Mouse (Mus musculus) gastrocnemius, postnatal 25 days (tissue): ENCODE results near the gene Nfkbie. TPM values are rescaled to one million over a fixed set of nuclear protein-coding genes. Genes with fewer than 3 reads are reported as not detected.

Experiments used
- DNase-seq: peaks from one replicate; pipeline ENCODE4 v3.0.0; 2022
- total RNA-seq, 2 experiments: library from RNA; stranded (reverse); gene quantifications; 1 replicate in 1 of 2; 2 replicates in 1 of 2; pipeline ENCODE4 v1.2.3; 2021

Gene Nfkbie
- total RNA-seq, 2 experiments from 2014 or later = 0.48 to 0.69 TPM

GRCm38 (mm10) chr17:45559732-45560525, 4.4 kb downstream of the Nfkbie start:
- no peak for DNase-seq

DNA sequence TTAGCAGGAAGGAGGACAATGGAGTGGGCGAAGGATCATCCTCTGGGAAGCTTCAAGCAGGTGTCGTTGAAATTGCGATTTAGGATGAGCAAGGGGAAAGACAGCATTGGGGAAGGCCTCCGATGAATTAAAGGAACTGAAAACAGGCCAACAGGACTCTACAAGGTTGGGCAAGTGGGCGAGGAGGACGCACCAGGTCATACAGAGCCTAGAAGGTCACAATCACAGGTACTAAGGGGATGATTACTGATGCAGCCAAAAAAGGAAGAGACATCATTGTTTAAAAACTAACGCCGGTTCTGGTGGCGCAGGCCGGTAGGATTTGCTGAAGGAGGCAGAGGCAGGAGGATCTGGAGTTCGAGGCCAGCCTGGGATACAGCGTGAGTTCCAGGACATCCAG, 7.7 kb downstream of the Nfkbie start:
- no peak for DNase-seq

- DNase-seq = peak; percentile 94
These were observed 8.4 kb downstream of the Nfkbie start, which contains the start of gene Slc35b2 for GRCm38 (mm10) chr17:45563655-45564530. Gene Slc35b2, plus strand, starts transcription at chr17:45563874.

- DNase-seq = no peak
These were observed 9.1 kb downstream of the Nfkbie start for GRCm38 (mm10) chr17:45564531-45565084.

- DNase-seq = no peak
These were observed 9.6 kb downstream of the Nfkbie start for GRCm38 (mm10) chr17:45565103-45565502.

DNA sequence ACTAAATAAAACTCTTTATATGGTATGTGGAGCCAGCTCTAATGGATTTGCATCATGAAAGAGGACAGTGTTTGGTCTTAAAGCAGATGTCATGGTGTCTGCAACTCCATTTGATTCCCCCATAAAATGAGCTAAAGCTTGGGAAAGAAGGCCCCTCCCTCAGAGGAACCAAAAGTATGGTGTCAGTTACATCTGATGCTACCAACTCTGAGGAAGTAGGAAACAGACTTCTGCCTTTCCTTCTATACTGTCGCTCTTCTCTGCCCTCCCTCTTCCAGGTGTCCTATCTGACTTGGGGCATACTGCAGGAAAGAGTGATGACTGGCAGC, 10.5 kb downstream of the Nfkbie start:
- DNase-seq = no peak

GRCm38 (mm10) chr17:45566360-45567161, 11.1 kb downstream of the Nfkbie start:
- no peak for DNase-seq

DNA sequence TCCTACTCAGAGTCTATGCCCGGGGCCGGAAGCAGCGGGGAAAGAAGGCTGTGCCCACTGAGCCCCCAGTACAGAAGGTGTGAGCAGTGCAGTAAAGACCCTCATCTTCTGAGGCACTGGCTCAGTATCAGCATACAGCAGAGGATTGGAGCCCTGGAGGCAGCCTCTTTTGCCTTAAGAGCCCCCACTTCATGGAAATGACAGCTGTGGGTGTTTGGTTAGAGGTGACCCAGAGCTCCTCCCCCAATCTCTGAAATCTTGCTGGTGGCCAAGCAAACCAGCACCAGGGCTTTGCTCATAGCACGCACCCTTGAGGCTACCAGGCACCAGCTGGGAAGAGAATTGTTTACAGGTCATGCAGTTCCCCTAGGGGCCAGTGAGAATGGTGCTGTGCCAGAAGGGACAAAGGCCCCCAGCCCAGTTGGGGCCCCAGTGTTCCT, 11.7 kb downstream of the Nfkbie start:
- no peak for DNase-seq

- no peak for DNase-seq
These were observed 13.5 kb downstream of the Nfkbie start for GRCm38 (mm10) chr17:45568990-45569389.

- no peak for DNase-seq
These were observed 14.5 kb downstream of the Nfkbie start for GRCm38 (mm10) chr17:45569999-45570398.

GRCm38 (mm10) chr17:45572103-45573086, 16.9 kb downstream of the Nfkbie start:
- DNase-seq = peak; percentile 82

GRCm38 (mm10) chr17:45573087-45573779, 17.7 kb downstream of the Nfkbie start, which contains the start of gene Hsp90ab1:
Gene Hsp90ab1, minus strand, starts transcription at chr17:45573271.
- DNase-seq = peak; percentile 97

DNA sequence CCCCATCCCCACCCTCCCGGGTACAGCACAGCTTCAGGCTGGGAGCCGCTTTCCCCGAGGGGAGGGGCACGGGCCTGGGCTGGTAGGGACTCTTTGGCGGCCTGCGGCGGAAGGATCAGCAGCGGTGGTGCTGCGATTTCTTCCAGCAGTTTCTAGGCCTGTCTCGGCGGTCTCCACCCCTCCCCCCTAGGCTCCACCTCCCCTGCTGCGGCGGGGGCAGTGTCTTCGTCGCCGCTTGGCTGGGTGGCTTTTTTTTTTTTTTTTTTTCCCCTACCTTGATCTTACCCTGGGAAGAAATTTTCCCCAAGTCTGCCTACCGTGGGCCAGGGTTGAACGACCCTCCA, 18.2 kb downstream of the Nfkbie start:
- DNase-seq = peak; percentile 97

DNA sequence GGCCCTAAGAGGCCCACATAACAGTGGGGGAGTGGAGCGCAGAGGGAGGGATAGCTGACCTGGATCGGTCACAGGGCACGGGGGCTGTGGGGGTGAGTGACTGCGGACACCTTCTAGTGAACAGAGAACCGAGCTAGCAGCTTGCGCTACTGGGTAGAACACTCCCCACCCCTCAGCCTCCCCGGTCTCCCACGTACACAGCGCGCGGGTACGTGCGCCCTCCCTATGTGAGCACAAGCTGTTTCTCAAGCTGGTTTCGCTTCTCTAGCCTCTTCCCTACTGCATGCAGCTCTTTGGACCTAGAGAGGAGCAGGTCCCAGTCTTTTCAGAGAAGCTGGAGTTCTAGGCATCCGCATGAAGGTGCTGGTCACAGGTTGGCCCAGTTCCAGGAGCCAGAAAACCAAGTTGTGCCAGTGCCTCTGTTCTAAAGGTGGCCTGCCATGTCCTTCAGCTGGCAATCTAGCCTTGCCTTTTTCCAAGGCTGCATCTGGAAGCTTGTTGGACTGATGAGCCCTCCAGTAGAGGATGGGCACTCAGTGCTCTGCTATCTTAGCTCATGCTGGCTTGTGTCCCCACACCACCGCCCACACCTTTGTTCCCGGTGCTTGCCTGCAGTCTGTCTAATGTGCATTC, 18.7 kb downstream of the Nfkbie start:
- DNase-seq = no peak

DNA sequence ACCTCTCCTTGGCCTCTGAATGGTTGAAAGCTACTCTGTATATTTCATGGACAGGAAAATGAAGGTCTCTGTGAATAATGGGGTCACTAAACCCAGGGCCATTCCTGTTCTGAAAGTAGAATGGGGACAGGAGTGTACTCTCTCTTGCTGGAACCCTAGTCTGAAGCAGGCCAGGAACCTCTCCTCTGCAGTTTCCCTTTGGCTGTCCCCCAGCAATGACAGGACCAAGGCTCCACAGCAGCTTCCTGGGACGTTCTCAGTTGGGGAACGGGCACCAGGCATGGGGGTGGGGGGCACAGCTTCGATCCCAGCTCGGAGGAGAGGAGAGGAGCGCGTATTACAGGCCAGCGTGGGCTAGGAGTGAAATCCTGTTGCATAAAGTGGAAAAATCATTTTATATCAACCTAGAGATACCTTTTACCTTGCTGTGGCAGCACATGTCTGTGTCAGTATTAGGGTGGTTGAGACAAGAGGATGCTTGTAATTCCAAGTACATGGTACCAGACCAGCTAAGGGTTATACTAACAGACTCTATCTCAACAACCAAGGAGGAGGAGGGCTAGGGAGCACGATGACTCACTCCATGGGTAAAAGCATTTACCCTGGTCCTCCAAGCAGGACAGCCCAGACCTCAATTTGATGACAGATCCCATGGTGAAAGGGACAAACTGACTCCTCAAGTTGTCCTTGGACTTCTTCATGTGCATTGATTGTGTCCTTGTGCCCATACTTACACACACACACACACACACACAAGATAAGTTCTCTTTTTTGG, 19.8 kb downstream of the Nfkbie start:
- DNase-seq = no peak

GRCm38 (mm10) chr17:45578242-45578641, 22.7 kb downstream of the Nfkbie start:
- no peak for DNase-seq

DNA sequence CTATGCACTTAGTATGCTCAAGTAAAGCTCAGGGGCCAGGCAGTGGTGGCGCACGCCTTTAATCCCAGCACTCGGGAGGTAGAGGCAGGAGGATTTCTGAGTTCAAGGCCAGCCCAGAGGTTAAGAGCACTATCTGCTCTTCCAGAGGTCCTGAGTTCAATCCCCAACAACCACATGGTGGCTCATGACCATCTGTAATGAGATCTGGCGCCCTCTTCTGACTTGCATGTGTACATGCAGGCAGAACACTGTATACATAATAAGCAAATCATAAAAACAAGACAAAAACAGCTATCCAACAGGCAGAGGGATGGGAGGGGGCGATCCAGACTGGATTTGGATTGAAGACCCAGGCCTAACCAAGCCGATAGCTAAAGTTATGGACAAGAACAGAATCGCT, 23.3 kb downstream of the Nfkbie start:
- DNase-seq = no peak

GRCm38 (mm10) chr17:45579554-45579953, 24.1 kb downstream of the Nfkbie start:
- no peak for DNase-seq

DNA sequence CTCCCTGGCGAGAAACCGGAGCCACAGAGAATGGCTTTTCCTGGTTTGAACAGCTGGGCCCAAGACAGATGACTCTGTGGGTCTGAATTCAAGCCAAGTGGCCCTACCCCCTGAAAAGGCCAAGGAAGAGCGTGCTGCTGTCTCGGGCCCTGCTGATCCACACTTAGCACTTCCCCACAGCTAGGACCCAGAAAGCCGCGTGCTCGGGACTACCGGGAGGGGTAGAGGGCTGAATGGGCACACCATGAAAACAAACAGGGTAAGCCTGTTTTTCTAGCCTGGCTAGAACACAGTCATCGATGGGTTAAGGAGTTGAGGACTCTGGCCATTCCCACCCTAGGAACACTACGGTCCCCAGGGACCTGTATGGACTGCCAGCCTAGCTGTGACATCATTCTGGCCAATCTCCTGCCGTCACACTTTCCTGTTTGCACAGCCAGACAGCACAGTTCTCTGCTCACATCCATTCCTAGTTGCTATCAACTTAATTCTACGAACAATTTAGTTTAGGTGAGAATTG, 25.5 kb downstream of the Nfkbie start:
- peak; percentile 44 for DNase-seq
